Mouse (Mus musculus): ENCODE measurements around the gene Krt19. TPM values are rescaled to one million over a fixed set of nuclear protein-coding genes. Genes with fewer than 3 reads are reported as not detected.
A peak's percentile ranks its signal among the peaks of the same experiment; 100 is the strongest.

Krt19 gene
- polyA plus RNA-seq, 1 experiment from 2014 or later = 5.1 TPM

GRCm38 (mm10) chr11:100121466-100121865, 27.0 kb downstream of the Krt19 start, which contains the start of gene Krt13:
Krt13 (minus strand) TSS chr11:100121566.
- Histone ChIP-seq H3K27me3 (ENCODE audit: control insufficient read depth, insufficient read depth, low read length) (no peaks in the 10 kb centered on the region), H3K27ac (ENCODE audit: low read depth, low read length) (no peak within 1 kb of the TSS), H3K4me3 (ENCODE audit: low read depth, low read length) (no peak within 1 kb of the TSS), H3K9ac (ENCODE audit: low read depth, low read length) (no peak within 1 kb of the TSS), H3K4me1 (replicated peaks; ENCODE audit: control insufficient read depth, insufficient read depth, low read length) (no peaks in the 10 kb centered on the region), H3K4me2 (replicated peaks; ENCODE audit: low read depth, low read length) (no peak within 1 kb of the TSS), H3K9me3 (ENCODE audit: control insufficient read depth, low read length) (no peaks in the 10 kb centered on the region), H3K36me3 (ENCODE audit: control insufficient read depth, insufficient read depth, low read length) (no peaks in the 10 kb centered on the region)
- WGBS = 85% methylated on average over 3 of the region's 3 CpGs
- DNase-seq (ENCODE audit: low spot score) (no peak), ATAC-seq (ENCODE audit: low FRiP score) (no peak)

- no peak overlapping the region for H3K4me2 ChIP-seq (replicated peaks; ENCODE audit: low read depth, low read length)
- no peak overlapping the region for H3K4me3 ChIP-seq (ENCODE audit: low read depth, low read length)
- no peaks in the 10 kb centered on the region for H3K9me3 ChIP-seq (ENCODE audit: control insufficient read depth, low read length)
- no peak overlapping the region for H3K27ac ChIP-seq (ENCODE audit: low read depth, low read length)
- DNase-seq (ENCODE audit: low spot score) (no peak), ATAC-seq (ENCODE audit: low FRiP score) (no peak)
- no peaks in the 10 kb centered on the region for H3K4me1 ChIP-seq (replicated peaks; ENCODE audit: control insufficient read depth, insufficient read depth, low read length)
- H3K9ac ChIP-seq (ENCODE audit: low read depth, low read length) = no peak overlapping the region
- no peaks in the 10 kb centered on the region for H3K27me3 ChIP-seq (ENCODE audit: control insufficient read depth, insufficient read depth, low read length)
- H3K36me3 ChIP-seq (ENCODE audit: control insufficient read depth, insufficient read depth, low read length) = no peaks in the 10 kb centered on the region
- WGBS = 92% methylated on average over 5 of the region's 5 CpGs
Measured at GRCm38 (mm10) chr11:100120331-100120730, 28.1 kb downstream of the Krt19 start.

GRCm38 (mm10) chr11:100113742-100114029, 34.8 kb downstream of the Krt19 start:
- Histone ChIP-seq H3K27me3 (ENCODE audit: control insufficient read depth, insufficient read depth, low read length) (no peaks in the 10 kb centered on the region), H3K4me2 (replicated peaks; ENCODE audit: low read depth, low read length) (no peak overlapping the region), H3K4me3 (ENCODE audit: low read depth, low read length) (no peak overlapping the region), H3K9me3 (ENCODE audit: control insufficient read depth, low read length) (no peaks in the 10 kb centered on the region), H3K9ac (ENCODE audit: low read depth, low read length) (no peak overlapping the region), H3K27ac (ENCODE audit: low read depth, low read length) (no peak overlapping the region), H3K36me3 (ENCODE audit: control insufficient read depth, insufficient read depth, low read length) (no peaks in the 10 kb centered on the region), H3K4me1 (replicated peaks; ENCODE audit: control insufficient read depth, insufficient read depth, low read length) (no peaks in the 10 kb centered on the region)
- 65% methylated on average over 2 of the region's 2 CpGs for WGBS
- DNase-seq (ENCODE audit: low spot score) = no peak
- no peak for ATAC-seq (ENCODE audit: low FRiP score)

GRCm38 (mm10) chr11:100112935-100113741, 35.3 kb downstream of the Krt19 start:
- no peaks in the 10 kb centered on the region for H3K36me3 ChIP-seq (ENCODE audit: control insufficient read depth, insufficient read depth, low read length)
- no peaks in the 10 kb centered on the region for H3K4me1 ChIP-seq (replicated peaks; ENCODE audit: control insufficient read depth, insufficient read depth, low read length)
- H3K27ac ChIP-seq (ENCODE audit: low read depth, low read length) = no peak overlapping the region
- H3K4me3 ChIP-seq (ENCODE audit: low read depth, low read length) = no peak overlapping the region
- H3K9ac ChIP-seq (ENCODE audit: low read depth, low read length) = no peak overlapping the region
- DNase-seq (ENCODE audit: low spot score) (no peak), ATAC-seq (ENCODE audit: low FRiP score) (no peak)
- H3K9me3 ChIP-seq (ENCODE audit: control insufficient read depth, low read length) = no peaks in the 10 kb centered on the region
- H3K4me2 ChIP-seq (replicated peaks; ENCODE audit: low read depth, low read length) = no peak overlapping the region
- WGBS = 71% methylated on average over 11 of the region's 11 CpGs
- H3K27me3 ChIP-seq (ENCODE audit: control insufficient read depth, insufficient read depth, low read length) = no peaks in the 10 kb centered on the region

GRCm38 (mm10) chr11:100105576-100106122, 42.8 kb downstream of the Krt19 start, which contains the start of gene Krt36:
Krt36 (minus strand) TSS chr11:100105626.
- Histone ChIP-seq H3K9me3 (ENCODE audit: control insufficient read depth, low read length) (no peaks in the 10 kb centered on the region), H3K27me3 (ENCODE audit: control insufficient read depth, insufficient read depth, low read length) (no peaks in the 10 kb centered on the region), H3K4me2 (replicated peaks; ENCODE audit: low read depth, low read length) (no peak within 1 kb of the TSS), H3K4me1 (replicated peaks; ENCODE audit: control insufficient read depth, insufficient read depth, low read length) (no peaks in the 10 kb centered on the region), H3K4me3 (ENCODE audit: low read depth, low read length) (no peak within 1 kb of the TSS), H3K9ac (ENCODE audit: low read depth, low read length) (no peak within 1 kb of the TSS), H3K27ac (ENCODE audit: low read depth, low read length) (no peak within 1 kb of the TSS), H3K36me3 (ENCODE audit: control insufficient read depth, insufficient read depth, low read length) (no peaks in the 10 kb centered on the region)
- ATAC-seq (ENCODE audit: low FRiP score) (no peak), DNase-seq (ENCODE audit: low spot score) (no peak)
- WGBS = 91% methylated on average over 6 of the region's 6 CpGs

GRCm38 (mm10) chr11:100102693-100103429, 45.6 kb downstream of the Krt19 start:
- peak; percentile 10 for DNase-seq (ENCODE audit: low spot score)
- no peak overlapping the region for H3K4me2 ChIP-seq (replicated peaks; ENCODE audit: low read depth, low read length)

GRCm38 (mm10) chr11:100100391-100100790, 48.1 kb downstream of the Krt19 start:
- no peak for ATAC-seq (ENCODE audit: low FRiP score)
- no peak for DNase-seq (ENCODE audit: low spot score)

More at GRCm38 (mm10) chr11:100102693-100103429, 45.6 kb downstream of the Krt19 start:
- Histone ChIP-seq H3K9me3 (ENCODE audit: control insufficient read depth, low read length) (no peaks in the 10 kb centered on the region), H3K27ac (ENCODE audit: low read depth, low read length) (no peak overlapping the region), H3K9ac (ENCODE audit: low read depth, low read length) (no peak overlapping the region), H3K4me3 (ENCODE audit: low read depth, low read length) (no peak overlapping the region), H3K36me3 (ENCODE audit: control insufficient read depth, insufficient read depth, low read length) (no peaks in the 10 kb centered on the region), H3K27me3 (ENCODE audit: control insufficient read depth, insufficient read depth, low read length) (no peaks in the 10 kb centered on the region), H3K4me1 (replicated peaks; ENCODE audit: control insufficient read depth, insufficient read depth, low read length) (no peaks in the 10 kb centered on the region)
- WGBS = 67% methylated on average over 15 of the region's 15 CpGs
- ATAC-seq (ENCODE audit: low FRiP score) = no peak

GRCm38 (mm10) chr11:100097819-100098218, 50.6 kb downstream of the Krt19 start:
- no peak overlapping the region for H3K4me2 ChIP-seq (replicated peaks; ENCODE audit: low read depth, low read length)
- DNase-seq (ENCODE audit: low spot score) (no peak), ATAC-seq (ENCODE audit: low FRiP score) (no peak)
- H3K9me3 ChIP-seq (ENCODE audit: control insufficient read depth, low read length) = no peaks in the 10 kb centered on the region
- no peak overlapping the region for H3K4me3 ChIP-seq (ENCODE audit: low read depth, low read length)
- no peak overlapping the region for H3K27ac ChIP-seq (ENCODE audit: low read depth, low read length)
- H3K36me3 ChIP-seq (ENCODE audit: control insufficient read depth, insufficient read depth, low read length) = no peaks in the 10 kb centered on the region
- WGBS = 73% methylated on average over 9 of the region's 9 CpGs
- H3K9ac ChIP-seq (ENCODE audit: low read depth, low read length) = no peak overlapping the region
- no peaks in the 10 kb centered on the region for H3K27me3 ChIP-seq (ENCODE audit: control insufficient read depth, insufficient read depth, low read length)
- no peaks in the 10 kb centered on the region for H3K4me1 ChIP-seq (replicated peaks; ENCODE audit: control insufficient read depth, insufficient read depth, low read length)

More at GRCm38 (mm10) chr11:100100391-100100790, 48.1 kb downstream of the Krt19 start:
- Histone ChIP-seq H3K4me1 (replicated peaks; ENCODE audit: control insufficient read depth, insufficient read depth, low read length) (no peaks in the 10 kb centered on the region), H3K9me3 (ENCODE audit: control insufficient read depth, low read length) (no peaks in the 10 kb centered on the region), H3K4me3 (ENCODE audit: low read depth, low read length) (no peak overlapping the region), H3K9ac (ENCODE audit: low read depth, low read length) (no peak overlapping the region), H3K27ac (ENCODE audit: low read depth, low read length) (no peak overlapping the region), H3K27me3 (ENCODE audit: control insufficient read depth, insufficient read depth, low read length) (no peaks in the 10 kb centered on the region), H3K4me2 (replicated peaks; ENCODE audit: low read depth, low read length) (no peak overlapping the region), H3K36me3 (ENCODE audit: control insufficient read depth, insufficient read depth, low read length) (no peaks in the 10 kb centered on the region)
- WGBS = 82% methylated on average over 4 of the region's 4 CpGs
